Mouse (Mus musculus) spleen, adult 2 months (tissue): ENCODE measurements around the gene Atg10.

ENCODE experiments used
- CTCF ChIP-seq: fragments of 200-500 bp; IDR thresholded peaks from 2 replicates; pipeline ENCODE4 v1.5.1; 2011; ENCODE audit warnings: mild to moderate bottlenecking, inconsistent platforms; ENCODE audit not compliant: insufficient read depth, insufficient read length, insufficient replicate concordance; ENCODE audit errors: extremely low read depth
- POLR2A ChIP-seq: fragments of 200-500 bp; IDR thresholded peaks from 2 replicates; pipeline ENCODE4 v1.6.1; 2011; ENCODE audit warnings: low read depth, low read length, inconsistent platforms

GRCm38 (mm10) chr13:91221696-91222095 lies 2.1 kb downstream of the Atg10 start:
- TF ChIP-seq CTCF (no peak), POLR2A (no peak)
